Mouse (Mus musculus) stomach, postnatal 0 days (tissue): ENCODE data around the gene Plce1.

Experiments used
- CTCF ChIP-seq: IDR thresholded peaks from 2 replicates; pipeline ENCODE4 v1.5.1; 2016; ENCODE audit warnings: antibody characterized with exemption, low read depth, mild to moderate bottlenecking, moderate library complexity
- EP300 ChIP-seq: optimal IDR thresholded peaks from 2 replicates; pipeline ENCODE3; 2016; ENCODE audit warnings: antibody characterized with exemption

DNA sequence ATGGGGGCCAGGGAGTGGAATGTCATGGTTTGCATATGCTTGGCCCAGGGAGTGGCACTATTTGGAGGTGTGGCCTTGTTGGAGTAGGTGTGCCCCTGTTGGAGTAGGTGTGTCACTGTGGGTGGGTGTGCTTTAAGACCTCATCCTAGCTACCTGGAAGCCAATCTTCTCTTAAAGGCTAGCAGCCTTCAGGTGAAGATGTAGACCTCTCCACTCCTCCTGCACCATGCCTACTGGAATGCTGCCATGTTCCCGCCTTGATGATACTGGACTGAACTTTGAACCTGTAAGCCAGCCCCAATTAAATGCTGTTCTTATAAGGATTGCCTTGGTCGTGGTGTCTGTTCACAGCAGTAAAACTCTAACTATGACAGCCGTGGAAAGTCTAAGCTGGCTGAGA lies 158.1 kb downstream of the Plce1 start:
- TF ChIP-seq EP300 (no peak), CTCF (no peak)
